Mouse (Mus musculus): ENCODE data around the gene Asap2.

GRCm38 (mm10) chr12:21241965-21242364, 251.7 kb downstream of the Asap2 start:
- TF ChIP-seq GATA1 (IDR thresholded peaks at IDR 0.05; ENCODE audit: low read length) (no peak), TAL1 (IDR thresholded peaks at IDR 0.05; ENCODE audit: low read length) (no peak)

Measured in erythroblast, embryonic 14.5 days (primary cell).